Mouse (Mus musculus) skeletal muscle tissue, adult 2 months (tissue): ENCODE results near the gene Cdc42bpg.

ENCODE experiments used
- DNase-seq: peaks from one replicate; pipeline ENCODE4 v3.0.0-alpha.2; 2012; ENCODE audit warnings: low read depth, low spot score

The Cdc42bpg gene

GRCm38 (mm10) chr19:6348717-6349116 lies 42.5 kb downstream of the Cdc42bpg start:
- DNase-seq: no peak

DNA sequence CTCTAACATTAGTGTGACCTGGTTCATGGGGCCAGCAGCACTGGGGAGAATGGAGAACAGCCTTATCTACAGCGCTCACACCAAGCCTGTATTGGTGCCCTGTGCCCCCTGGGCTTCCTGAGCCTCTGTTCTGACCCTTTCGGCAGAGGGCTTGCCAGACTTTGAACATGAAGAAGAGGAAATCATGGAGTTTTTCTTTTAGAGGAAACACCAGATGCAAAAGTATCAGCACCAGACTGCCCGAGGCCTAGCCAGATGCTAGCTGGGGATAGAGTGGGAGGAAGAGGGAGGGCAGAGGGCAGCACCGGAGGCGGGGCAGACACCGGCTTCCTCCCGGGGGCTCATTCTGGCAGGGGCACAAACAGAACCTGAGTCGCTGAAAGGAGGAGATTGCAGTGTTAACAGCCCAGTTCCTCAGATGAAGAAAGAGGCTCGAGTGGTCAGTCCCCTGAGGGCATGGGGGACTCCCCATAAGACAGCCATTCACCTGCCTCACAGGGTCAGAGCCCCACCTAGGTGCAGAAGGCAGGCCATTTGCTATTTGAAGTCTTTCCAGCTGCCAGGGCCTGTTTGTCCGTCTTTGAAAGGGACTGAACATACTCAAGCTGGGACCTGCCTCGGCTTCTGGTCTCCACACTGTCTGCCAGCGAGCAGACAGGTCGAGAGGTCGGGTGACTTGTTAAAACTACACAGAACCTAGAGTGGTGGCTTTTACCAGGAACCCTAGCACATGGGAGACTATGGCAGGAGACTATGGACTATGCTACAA lies 43.1 kb downstream of the Cdc42bpg start:
- DNase-seq: no peak

GRCm38 (mm10) chr19:6351431-6352106 lies 45.3 kb downstream of the Cdc42bpg start:
- DNase-seq: no peak

GRCm38 (mm10) chr19:6352107-6352505 lies 45.9 kb downstream of the Cdc42bpg start:
- no peak for DNase-seq

DNA sequence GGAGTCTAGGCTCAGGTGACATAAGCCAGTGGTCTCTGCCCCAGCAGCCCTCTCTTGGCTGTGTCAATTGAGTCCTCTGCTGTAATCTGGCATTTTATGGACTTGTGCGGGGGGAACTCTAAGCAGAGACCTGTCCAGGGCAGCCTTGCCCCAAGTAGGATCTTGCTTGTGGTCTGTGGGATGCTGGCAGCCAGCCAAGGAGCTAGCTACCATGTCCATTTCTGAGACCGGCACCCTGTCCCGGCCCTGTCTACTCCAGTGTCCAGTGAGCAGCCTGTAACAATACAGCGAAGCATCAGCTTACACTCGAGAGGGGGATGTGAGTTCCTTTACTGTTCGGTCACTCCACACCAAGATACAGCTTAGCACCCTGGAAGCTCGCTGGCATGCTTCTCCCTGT lies 47.8 kb downstream of the Cdc42bpg start:
- DNase-seq: no peak

- DNase-seq: no peak
Measured at GRCm38 (mm10) chr19:6361291-6361690, 55.0 kb downstream of the Cdc42bpg start.

- no peak for DNase-seq
Measured at GRCm38 (mm10) chr19:6363091-6363410, 56.8 kb downstream of the Cdc42bpg start.

DNA sequence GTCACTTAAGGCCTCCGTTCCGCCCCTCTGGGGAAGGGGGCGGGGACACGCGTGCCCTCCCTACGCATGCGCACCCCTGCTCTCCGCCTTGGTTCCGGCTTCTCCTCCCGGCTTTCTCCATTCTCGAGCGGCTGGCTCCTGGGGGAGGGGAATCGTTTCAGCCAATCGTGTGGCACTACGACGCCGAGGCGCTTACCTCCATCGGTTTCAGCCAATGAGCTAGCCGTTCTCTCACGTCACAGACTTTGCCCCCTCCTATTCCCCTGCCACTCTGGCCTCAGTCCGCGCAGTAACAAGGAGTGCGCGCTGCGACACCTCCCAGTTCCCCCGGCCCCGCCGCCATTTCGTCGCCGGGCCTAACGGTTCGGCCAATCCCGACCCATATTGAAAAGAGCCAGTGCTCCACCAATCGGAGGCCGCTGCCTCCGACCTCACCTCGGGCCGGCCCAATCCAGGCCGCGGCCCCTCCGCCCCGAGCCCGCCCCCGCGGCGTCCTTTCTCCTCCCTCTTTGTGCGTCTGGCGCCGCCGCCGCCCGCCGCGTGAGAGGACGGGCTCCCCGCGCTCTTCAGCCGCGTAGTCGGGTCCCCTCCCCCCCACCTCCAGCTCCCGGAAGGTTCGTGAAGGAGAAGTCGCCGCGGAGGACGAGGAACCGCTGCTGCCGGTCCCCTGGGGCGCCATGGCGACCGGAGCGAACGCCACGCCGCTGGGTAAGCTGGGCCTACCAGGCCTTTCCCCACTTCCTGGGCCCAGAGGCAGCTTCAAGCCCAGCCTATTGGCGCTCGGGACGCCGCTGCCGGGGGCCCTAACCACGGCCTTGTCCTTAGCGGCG lies 57.4 kb downstream of the Cdc42bpg start, which contains the start of gene Sf1:
Gene Sf1, plus strand, starts transcription at position 280 of the 830 bp plus-strand sequence.
- DNase-seq: peak; percentile 100

GRCm38 (mm10) chr19:6364317-6364725 lies 58.1 kb downstream of the Cdc42bpg start:
- DNase-seq: peak; percentile 92

DNA sequence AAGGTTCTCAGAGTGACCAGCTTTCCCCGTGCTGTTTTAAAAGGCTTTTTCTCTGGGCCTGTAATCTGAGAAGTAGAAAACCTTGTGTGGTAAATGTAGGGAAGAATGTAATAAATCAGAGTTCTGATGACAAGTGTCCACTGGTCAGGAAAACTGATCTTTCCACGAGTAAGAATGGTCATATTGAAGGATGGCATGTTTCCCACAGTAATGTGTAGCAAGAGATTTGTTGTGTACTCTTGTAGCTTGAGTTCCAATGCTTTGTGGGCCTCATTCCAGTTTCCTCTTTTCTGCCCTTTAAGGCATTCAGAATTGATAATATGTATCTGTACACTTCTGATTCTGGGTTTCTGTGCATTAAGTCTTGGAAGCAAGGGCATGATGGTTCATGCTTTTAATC lies 58.6 kb downstream of the Cdc42bpg start:
- DNase-seq: no peak

GRCm38 (mm10) chr19:6370175-6370574 lies 63.9 kb downstream of the Cdc42bpg start:
- DNase-seq: no peak

GRCm38 (mm10) chr19:6372433-6372832 lies 66.2 kb downstream of the Cdc42bpg start:
- no peak for DNase-seq

DNA sequence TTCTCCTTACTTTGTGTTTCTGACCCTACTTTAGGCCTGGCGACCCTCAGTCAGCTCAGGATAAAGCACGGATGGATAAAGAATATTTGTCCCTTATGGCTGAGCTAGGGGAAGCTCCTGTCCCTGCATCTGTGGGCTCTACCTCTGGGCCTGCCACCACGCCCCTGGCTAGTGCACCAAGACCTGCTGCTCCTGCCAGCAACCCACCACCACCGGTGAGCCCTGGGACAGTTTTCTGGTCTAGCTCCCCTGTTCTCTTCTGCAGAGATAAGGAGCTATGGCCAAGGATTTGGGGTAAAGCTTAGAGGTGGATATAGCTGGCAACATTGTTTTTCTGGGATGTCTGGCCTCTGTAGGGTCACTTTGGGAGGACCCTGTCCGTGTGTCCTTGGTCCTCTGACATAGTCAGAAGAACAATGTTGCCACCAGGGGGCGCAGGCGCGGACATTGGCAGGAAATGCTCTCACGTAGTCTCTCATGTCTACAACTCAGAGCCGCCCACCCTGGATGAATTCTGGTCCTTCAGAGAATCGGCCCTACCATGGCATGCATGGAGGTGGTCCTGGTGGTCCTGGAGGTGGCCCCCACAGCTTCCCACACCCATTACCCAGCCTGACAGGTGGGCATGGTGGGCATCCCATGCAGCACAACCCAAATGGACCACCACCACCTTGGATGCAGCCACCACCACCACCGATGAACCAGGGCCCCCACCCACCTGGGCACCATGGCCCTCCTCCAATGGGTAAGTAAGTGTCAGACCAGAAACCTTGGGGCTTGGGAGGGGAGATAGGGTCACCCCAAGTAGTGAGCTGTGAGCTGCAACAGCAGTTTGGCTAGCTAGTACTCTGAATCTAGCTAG lies 67.5 kb downstream of the Cdc42bpg start:
- DNase-seq: peak; percentile 75

GRCm38 (mm10) chr19:6374571-6374970 lies 68.3 kb downstream of the Cdc42bpg start:
- no peak for DNase-seq
